Mouse (Mus musculus): ENCODE results near the gene Veph1. TPM values are rescaled to one million over a fixed set of nuclear protein-coding genes. Genes with fewer than 3 reads are reported as not detected.

Veph1 gene
- total RNA-seq, 2 experiments from 2014 or later, result 0.13 to 0.20 TPM

DNA sequence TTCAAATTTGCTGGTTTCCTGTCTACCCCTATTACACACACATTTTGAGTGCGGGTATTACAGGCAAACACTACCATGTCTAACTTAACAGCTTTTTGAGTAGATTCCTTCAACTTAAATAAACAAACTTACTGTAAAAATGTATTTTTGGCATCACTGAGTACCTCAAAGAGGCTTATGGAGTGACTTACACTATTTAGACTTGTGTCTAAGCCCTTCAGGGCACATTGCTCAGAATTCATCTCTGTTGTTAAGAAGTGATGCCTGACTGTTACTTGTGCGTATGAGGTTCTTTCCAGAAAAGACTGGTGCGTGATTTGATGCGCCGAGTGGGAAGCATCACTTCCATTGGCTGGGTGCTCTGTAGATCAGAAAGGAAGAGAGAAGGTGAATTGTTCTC lies 277.5 kb downstream of the Veph1 start:
- DNase-seq (ENCODE audit: low spot score in 2 of 2), result no peak
- Histone ChIP-seq H3K4me3 (no peak overlapping the region), H3K27ac (no peak overlapping the region)
- TF ChIP-seq CTCF (conservative IDR thresholded peaks at IDR 0.05), result no peak

DNA sequence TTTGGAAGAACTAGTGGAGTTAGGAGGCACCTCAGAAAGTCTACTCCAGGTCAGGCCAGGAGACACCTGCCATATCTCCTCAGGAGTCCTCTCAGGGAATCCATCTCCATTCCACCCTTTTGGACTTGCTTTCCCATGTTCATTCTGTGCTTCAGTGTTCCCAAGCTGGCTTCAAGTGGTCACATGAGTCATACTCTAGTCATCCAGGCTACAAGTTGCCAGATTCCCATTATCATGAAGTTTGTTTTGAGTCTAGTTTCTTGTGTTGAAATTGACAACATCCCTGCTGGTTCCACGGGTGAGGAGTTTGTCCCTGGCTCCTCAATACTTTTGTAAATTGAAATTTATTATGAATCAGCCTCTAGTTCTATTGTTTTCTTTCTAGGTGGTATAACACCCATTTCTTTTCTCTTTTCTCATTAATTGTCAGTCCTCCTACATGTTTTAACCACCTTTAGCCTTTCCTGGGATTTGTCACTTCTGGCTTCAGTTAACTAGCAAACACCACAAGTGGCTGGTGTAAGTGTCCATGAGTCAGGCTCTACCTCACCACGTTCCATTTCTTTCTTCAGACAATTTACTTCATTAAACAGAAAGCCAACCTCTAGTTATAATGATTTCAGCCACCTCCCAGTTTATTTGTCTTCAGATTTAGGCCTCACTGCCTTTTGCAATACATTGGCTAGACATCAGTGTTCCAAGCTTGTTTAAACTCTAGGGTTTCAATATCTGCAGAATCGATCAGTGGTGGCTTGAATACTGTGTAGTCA lies 288.8 kb downstream of the Veph1 start:
- TF ChIP-seq CTCF (conservative IDR thresholded peaks at IDR 0.05), result no peak
- DNase-seq (ENCODE audit: low spot score in 2 of 2), result no peak
- H3K27ac ChIP-seq, result no peak overlapping the region
- no peak overlapping the region for H3K4me3 ChIP-seq

DNA sequence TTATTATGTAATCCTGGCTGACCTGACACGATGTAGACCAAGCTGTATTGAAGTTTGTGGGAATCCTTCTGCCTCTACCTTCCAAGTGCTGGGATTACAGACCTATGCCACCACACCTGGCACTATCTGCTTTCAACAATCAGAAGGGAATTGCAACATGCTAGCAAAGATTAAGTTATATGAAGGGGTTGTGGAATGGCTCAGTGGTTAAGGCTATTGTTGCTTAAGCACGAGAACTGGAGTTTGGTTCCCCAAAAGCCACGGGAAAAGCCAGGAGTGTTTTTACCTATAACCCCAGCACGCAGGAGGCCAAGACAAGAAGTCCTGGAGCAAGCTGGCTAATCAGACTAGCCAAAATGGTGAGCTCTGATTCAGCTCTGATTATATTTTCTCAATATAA lies 291.6 kb downstream of the Veph1 start:
- DNase-seq (ENCODE audit: low spot score in 2 of 2), result no peak
- no peak for TF ChIP-seq CTCF (conservative IDR thresholded peaks at IDR 0.05)
- Histone ChIP-seq H3K4me3 (no peak overlapping the region), H3K27ac (no peak overlapping the region)

- Histone ChIP-seq H3K4me3 (peak overlapping the region; percentile 10; the same call in 1 of the 2 replicates), H3K27ac (no peak overlapping the region)
- DNase-seq (ENCODE audit: low spot score in 2 of 2), result no peak
- peak; percentile 81 for TF ChIP-seq CTCF (conservative IDR thresholded peaks at IDR 0.05)
These were observed 292.3 kb downstream of the Veph1 start for GRCm38 (mm10) chr3:66004220-66004951.

Other genes starting within 250 kb of the Veph1 start
- gene Ptx3, start 76.9 kb downstream of the Veph1 start, total RNA-seq (2021), result 1 to 10 TPM; 1.5 to 1.9 TPM

Data from layer of hippocampus, adult 2 months (tissue).